Mouse (Mus musculus) CH12.LX (cell line): ENCODE results near the gene Apoc4. TPM values are rescaled to one million over a fixed set of nuclear protein-coding genes. Genes with fewer than 3 reads are reported as not detected.

Experiments
- DNase-seq: peaks from one replicate; pipeline ENCODE4 v3.0.0-alpha.2; 2013; ENCODE audit errors: extremely low read depth
- H3K27ac ChIP-seq: 2 replicates; pipeline ENCODE4 v1.5.1; 2012; ENCODE audit warnings: low read depth, mild to moderate bottlenecking, control low read depth, moderate library complexity; ENCODE audit not compliant: insufficient read depth
- H3K27me3 ChIP-seq: replicated peaks from 2 replicates; pipeline ENCODE3; 2012; ENCODE audit warnings: inconsistent platforms
- H3K36me3 ChIP-seq, 2 experiments: replicated peaks in 1 of 2; 2 replicates each; pipeline versions ENCODE3 to v1.6.1; 2012; ENCODE audit warnings: inconsistent platforms in 1 of 2, low read length in 1 of 2, mild to moderate bottlenecking in 1 of 2, mixed read lengths in 1 of 2, moderate library complexity in 1 of 2; ENCODE audit not compliant: control insufficient read depth in 1 of 2, insufficient read depth in 1 of 2
- H3K4me1 ChIP-seq, 2 experiments: 2 replicates each; pipeline ENCODE4 v1.6.1; 2012; ENCODE audit warnings: inconsistent platforms in 1 of 2, moderate library complexity in 1 of 2; ENCODE audit not compliant: insufficient read depth in 2 of 2, control insufficient read depth in 1 of 2
- H3K4me2 ChIP-seq: 2 replicates; pipeline ENCODE4 v1.6.1; 2012; ENCODE audit warnings: low read depth, mild to moderate bottlenecking, control low read depth; ENCODE audit not compliant: poor library complexity, insufficient read depth, severe bottlenecking
- H3K4me3 ChIP-seq, 3 experiments: fragments of 150-350 bp in 1 of 3; sonication (generic) in 1 of 3; replicated peaks in 1 of 3; 2 replicates each; pipeline versions ENCODE3 to v1.5.1; 2011 to 2012; ENCODE audit warnings: low read depth in 2 of 3, low read length in 2 of 3, mild to moderate bottlenecking in 2 of 3, moderate library complexity in 2 of 3, control low read depth in 1 of 3, improper control_type of control experiment in 1 of 3, inconsistent platforms in 1 of 3, mixed read lengths in 1 of 3; ENCODE audit not compliant: poor library complexity in 1 of 3
- H3K79me2 ChIP-seq: replicated peaks from 2 replicates; pipeline ENCODE4 v1.6.1; 2012; ENCODE audit warnings: mild to moderate bottlenecking, moderate library complexity; ENCODE audit not compliant: control insufficient read depth, poor library complexity, insufficient read depth, severe bottlenecking; ENCODE audit errors: extremely low read depth
- H3K9ac ChIP-seq: 2 replicates; pipeline ENCODE4 v1.6.1; 2012; ENCODE audit warnings: low read depth, mild to moderate bottlenecking, control low read depth, moderate library complexity; ENCODE audit not compliant: insufficient read depth
- H3K9me3 ChIP-seq: replicated peaks from 2 replicates; pipeline ENCODE3; 2012; ENCODE audit warnings: low read length, inconsistent platforms, mixed read lengths
- BHLHE40 ChIP-seq: IDR thresholded peaks from 2 replicates; pipeline ENCODE4 v1.6.1; 2011; ENCODE audit warnings: mild to moderate bottlenecking, low read depth, low read length, improper control_type of control experiment
- CHD1 ChIP-seq: IDR thresholded peaks from 2 replicates; pipeline ENCODE4 v1.6.1; 2012; ENCODE audit warnings: low read depth, low read length, improper control_type of control experiment, inconsistent platforms
- CHD2 ChIP-seq: IDR thresholded peaks from 2 replicates; pipeline ENCODE4 v1.6.1; 2011; ENCODE audit warnings: low read length, improper control_type of control experiment
- CTCF ChIP-seq, 2 experiments: IDR thresholded peaks in 1 of 2; conservative IDR thresholded peaks in 1 of 2; 2 replicates each; pipeline ENCODE4 v1.5.1; 2011 to 2012; ENCODE audit warnings: low read depth in 2 of 2, low read length in 2 of 2, improper control_type of control experiment in 1 of 2, inconsistent platforms in 1 of 2, mild to moderate bottlenecking in 1 of 2, moderate library complexity in 1 of 2
- E2F4 ChIP-seq: IDR thresholded peaks from 2 replicates; pipeline ENCODE4 v1.6.1; 2011; ENCODE audit warnings: low read depth, low read length, improper control_type of control experiment; ENCODE audit not compliant: insufficient replicate concordance
- ELF1 ChIP-seq: IDR thresholded peaks from 2 replicates; pipeline ENCODE4 v1.6.1; 2014; ENCODE audit warnings: low read depth, mild to moderate bottlenecking, inconsistent platforms, low read length, improper control_type of control experiment
- EP300 ChIP-seq: IDR thresholded peaks from 2 replicates; pipeline ENCODE4 v1.6.1; 2011; ENCODE audit warnings: low read length, improper control_type of control experiment
- ETS1 ChIP-seq: conservative IDR thresholded peaks from 2 replicates; pipeline ENCODE4 v1.6.1; 2012; ENCODE audit warnings: low read depth, mild to moderate bottlenecking, inconsistent platforms, low read length, improper control_type of control experiment, moderate library complexity
- GABPA ChIP-seq: IDR thresholded peaks from 2 replicates; pipeline ENCODE4 v1.6.1; 2012; ENCODE audit warnings: low read depth, low read length, improper control_type of control experiment, inconsistent platforms; ENCODE audit not compliant: insufficient replicate concordance
- HCFC1 ChIP-seq: IDR thresholded peaks from 2 replicates; pipeline ENCODE4 v1.6.1; 2012; ENCODE audit warnings: low read depth, mild to moderate bottlenecking, inconsistent platforms, low read length, improper control_type of control experiment
- IRF4 ChIP-seq: IDR thresholded peaks from 2 replicates; pipeline ENCODE4 v1.6.1; 2014; ENCODE audit warnings: low read depth, mild to moderate bottlenecking, inconsistent platforms, low read length, improper control_type of control experiment
- JUN ChIP-seq: IDR thresholded peaks from 2 replicates; pipeline ENCODE4 v1.6.1; 2011; ENCODE audit warnings: low read depth, mild to moderate bottlenecking, low read length, improper control_type of control experiment, moderate library complexity; ENCODE audit not compliant: insufficient read depth
- JUND ChIP-seq: conservative IDR thresholded peaks from 2 replicates; pipeline ENCODE4 v1.6.1; 2011; ENCODE audit warnings: low read depth, low read length, improper control_type of control experiment
- KAT2A ChIP-seq: IDR thresholded peaks from 2 replicates; pipeline ENCODE4 v1.6.1; 2012; ENCODE audit warnings: low read length, improper control_type of control experiment, inconsistent platforms; ENCODE audit not compliant: insufficient replicate concordance
- MAFK ChIP-seq: IDR thresholded peaks from 2 replicates; pipeline ENCODE4 v1.6.1; 2011; ENCODE audit warnings: low read length, improper control_type of control experiment; ENCODE audit not compliant: insufficient replicate concordance
- MAX ChIP-seq: IDR thresholded peaks from 2 replicates; pipeline ENCODE4 v1.6.1; 2011; ENCODE audit warnings: low read length, improper control_type of control experiment
- MAZ ChIP-seq: IDR thresholded peaks from 2 replicates; pipeline ENCODE4 v1.6.1; 2012; ENCODE audit warnings: low read depth, mild to moderate bottlenecking, inconsistent platforms, low read length, improper control_type of control experiment, moderate library complexity
- MEF2A ChIP-seq: IDR thresholded peaks from 2 replicates; pipeline ENCODE4 v1.6.1; 2014; ENCODE audit warnings: low read depth, mild to moderate bottlenecking, inconsistent platforms, low read length, improper control_type of control experiment, borderline replicate concordance
- MXI1 ChIP-seq: IDR thresholded peaks from 2 replicates; pipeline ENCODE4 v1.6.1; 2011; ENCODE audit warnings: mild to moderate bottlenecking, low read depth, low read length, improper control_type of control experiment
- MYC ChIP-seq: IDR thresholded peaks from 2 replicates; pipeline ENCODE4 v1.6.1; 2011; ENCODE audit warnings: low read depth, mild to moderate bottlenecking, improper control_type of control experiment, low read length
- NELFE ChIP-seq: IDR thresholded peaks from 2 replicates; pipeline ENCODE4 v1.6.1; 2011; ENCODE audit warnings: low read depth, low read length, improper control_type of control experiment
- NRF1 ChIP-seq: IDR thresholded peaks from 2 replicates; pipeline ENCODE4 v1.6.1; 2014; ENCODE audit warnings: low read depth, mild to moderate bottlenecking, inconsistent platforms, low read length, improper control_type of control experiment, moderate library complexity
- PAX5 ChIP-seq: IDR thresholded peaks from 2 replicates; pipeline ENCODE4 v1.6.1; 2012; ENCODE audit warnings: low read length, inconsistent platforms, mixed read lengths
- POLR2A ChIP-seq: IDR thresholded peaks from 2 replicates; pipeline ENCODE4 v1.6.1; 2011; ENCODE audit warnings: low read depth, mild to moderate bottlenecking, improper control_type of control experiment, low read length
- POLR2AphosphoS2 ChIP-seq: IDR thresholded peaks from 2 replicates; pipeline ENCODE4 v1.6.1; 2011; ENCODE audit warnings: low read depth, low read length, improper control_type of control experiment
- RAD21 ChIP-seq: IDR thresholded peaks from 2 replicates; pipeline ENCODE4 v1.6.1; 2011; ENCODE audit warnings: low read depth, mild to moderate bottlenecking, low read length, improper control_type of control experiment, moderate library complexity
- RCOR1 ChIP-seq: conservative IDR thresholded peaks from 2 replicates; pipeline ENCODE4 v1.6.1; 2012; ENCODE audit warnings: low read depth, mild to moderate bottlenecking, inconsistent platforms, low read length, improper control_type of control experiment
- SIN3A ChIP-seq: IDR thresholded peaks from 2 replicates; pipeline ENCODE4 v1.6.1; 2012; ENCODE audit warnings: low read length, improper control_type of control experiment, inconsistent platforms
- SMC3 ChIP-seq: IDR thresholded peaks from 2 replicates; pipeline ENCODE4 v1.6.1; 2011; ENCODE audit warnings: low read depth, low read length, improper control_type of control experiment
- TBP ChIP-seq: conservative IDR thresholded peaks from 2 replicates; pipeline ENCODE4 v1.6.1; 2011; ENCODE audit warnings: low read depth, low read length, improper control_type of control experiment
- TCF12 ChIP-seq: IDR thresholded peaks from 2 replicates; pipeline ENCODE4 v1.6.1; 2014; ENCODE audit warnings: low read depth, mild to moderate bottlenecking, inconsistent platforms, low read length, improper control_type of control experiment
- UBTF ChIP-seq: IDR thresholded peaks from 2 replicates; pipeline ENCODE4 v1.6.1; 2012; ENCODE audit warnings: low read depth, mild to moderate bottlenecking, inconsistent platforms, low read length, improper control_type of control experiment, moderate library complexity
- USF1 ChIP-seq: IDR thresholded peaks from 2 replicates; pipeline ENCODE4 v1.6.1; 2014; ENCODE audit warnings: low read depth, mild to moderate bottlenecking, inconsistent platforms, low read length, improper control_type of control experiment
- USF2 ChIP-seq: conservative IDR thresholded peaks from 2 replicates; pipeline ENCODE4 v1.6.1; 2011; ENCODE audit warnings: low read depth, low read length, improper control_type of control experiment
- ZC3H11A ChIP-seq: IDR thresholded peaks from 2 replicates; pipeline ENCODE4 v1.6.1; 2012; ENCODE audit warnings: low read depth, mild to moderate bottlenecking, inconsistent platforms, low read length, improper control_type of control experiment
- ZKSCAN1 ChIP-seq: IDR thresholded peaks from 2 replicates; pipeline ENCODE4 v1.6.1; 2012; ENCODE audit warnings: low read depth, inconsistent platforms, low read length, improper control_type of control experiment, borderline replicate concordance
- ZMIZ1 ChIP-seq: IDR thresholded peaks from 2 replicates; pipeline ENCODE4 v1.6.1; 2012; ENCODE audit warnings: low read depth, mild to moderate bottlenecking, inconsistent platforms, low read length, improper control_type of control experiment
- ZNF384 ChIP-seq: IDR thresholded peaks from 2 replicates; pipeline ENCODE4 v1.6.1; 2012; ENCODE audit warnings: low read depth, low read length, improper control_type of control experiment, inconsistent platforms
- dilution Hi-C: fragments of 300-500 bp; cut with MboI; formaldehyde crosslinking; loops from 2 replicates; pipeline ENCODE4 v1.14.3; 2020; ENCODE audit warnings: low sequenced_read_pairs; ENCODE audit not compliant: extremely low pct_unique_long_range_greater_than_20kb, extremely low pct_ligation_motif_present
- in situ Hi-C: fragments of 300-500 bp; cut with MboI; formaldehyde crosslinking; loops from 3 replicates; pipeline ENCODE4 v1.14.3; 2019; ENCODE audit warnings: low sequenced_read_pairs, low pct_ligation_motif_present, low pct_unique_long_range_greater_than_20kb, mixed read lengths
- polyA plus RNA-seq: library from polyadenylated mRNA; unstranded; fragments of >175 nt; gene quantifications from 2 replicates; pipeline ENCODE4 v1.2.1, GENCODE M21; 2012; ENCODE audit warnings: low read depth; ENCODE audit not compliant: insufficient read length
- total RNA-seq, 2 experiments: library from RNA; depleted of rRNA; stranded (reverse); fragments of 300-350 nt in 1 of 2; fragments of >200 nt in 1 of 2; gene quantifications; 2 replicates each; pipeline ENCODE4 v1.2.3; 2012 to 2014

Apoc4 gene
- total and polyA plus RNA-seq, 3 experiments: not detected

GRCm38 (mm10) chr7:19629361-19629734 is 51.9 kb downstream of the Apoc4 start, which contains the start of gene Relb:
Gene Relb, minus strand, starts transcription at chr7:19629438.
- H3K4me3 ChIP-seq: peak within 1 kb of the TSS; percentile 65 to 91 (median 73)
- H3K9ac ChIP-seq: peak within 1 kb of the TSS; percentile 77
- peaks cover 33 to 58% of the 10 kb centered on the region in 2 experiments for H3K36me3 ChIP-seq
- peaks cover 5% of the 10 kb centered on the region; the same call in 1 of the 2 replicates for H3K79me2 ChIP-seq
- H3K27ac ChIP-seq: peak within 1 kb of the TSS; percentile 96
- TF ChIP-seq JUND (no peak), ZNF384 (no peak), MAX (peak; percentile 85), POLR2A (peak; percentile 43; the same call in 1 of the 2 replicates), GABPA (no peak), PAX5 (no peak), NRF1 (peak; percentile 51; the same call in 1 of the 2 replicates), CHD1 (no peak; the same call in 1 of the 2 replicates), CHD2 (peak; percentile 69), MAZ (peak; percentile 67; the same call in 1 of the 2 replicates), ETS1 (no peak), MAFK (no peak), EP300 (no peak), RAD21 (no peak), MYC (no peak), HCFC1 (peak; percentile 49; the same call in 1 of the 2 replicates), TBP (0 out of 2 replicates have a peak, but pooled peaks have one; percentile 30), TCF12 (peak; percentile 51; the same call in 1 of the 2 replicates), SIN3A (no peak; the same call in none of the 2 replicates), USF2 (peak; percentile 86), ZKSCAN1 (no peak), POLR2AphosphoS2 (no peak), ELF1 (peak; percentile 54; the same call in 1 of the 2 replicates), ZMIZ1 (no peak), IRF4 (no peak; the same call in 1 of the 2 replicates), NELFE (peak; percentile 54), CTCF (conservative IDR thresholded peaks at IDR 0.05 in 1 of 2, IDR thresholded peaks at IDR 0.05 in 1 of 2; ENCODE audit: low read depth in 2 of 2, low read length in 2 of 2) (no peak), ZC3H11A (no peak), E2F4 (no peak), SMC3 (no peak), JUN (no peak), UBTF (no peak), MXI1 (no peak), KAT2A (no peak), BHLHE40 (peak; percentile 94), MEF2A (0 out of 2 replicates have a peak, but pooled peaks have one; percentile 11), RCOR1 (no peak), USF1 (peak; percentile 94)
- H3K9me3 ChIP-seq: no peaks in the 10 kb centered on the region
- dilution Hi-C loops (no loop called here), in situ Hi-C loops (no loop called here)
- no peaks in the 10 kb centered on the region for H3K27me3 ChIP-seq
- DNase-seq: peak; percentile 86
- peak within 1 kb of the TSS; percentile 52 for H3K4me2 ChIP-seq
- peaks cover 11 to 45% of the 10 kb centered on the region in 2 experiments for H3K4me1 ChIP-seq
